Mouse (Mus musculus) midbrain, embryonic 11.5 days (tissue): ENCODE results near the gene Sez6. TPM values are rescaled to one million over a fixed set of nuclear protein-coding genes. Genes with fewer than 3 reads are reported as not detected.
A peak's percentile ranks its signal among the peaks of the same experiment; 100 is the strongest.

Experiments used
- ATAC-seq: fragments of 200-750 bp; cut with Nextera tagmentation; 2 replicates; pipeline ENCODE4 v1.8.0; 2017; ENCODE audit warnings: moderate TSS enrichment, moderate library complexity; ENCODE audit not compliant: low FRiP score
- DNase-seq: peaks from one replicate; pipeline ENCODE4 v3.0.0; 2015; ENCODE audit warnings: low spot score; ENCODE audit errors: missing footprints
- H3K27ac ChIP-seq: fragments of 300-500 bp; sonication (generic); 2 replicates; pipeline ENCODE4 v1.5.1; 2014; ENCODE audit warnings: low read depth, low read length
- H3K27me3 ChIP-seq: fragments of 300-500 bp; sonication (generic); 2 replicates; pipeline ENCODE4 v1.6.1; 2014; ENCODE audit warnings: mild to moderate bottlenecking, low read length, moderate library complexity, mixed read lengths; ENCODE audit not compliant: control insufficient read depth, insufficient read depth
- H3K36me3 ChIP-seq: fragments of 300-500 bp; sonication (generic); 2 replicates; pipeline ENCODE4 v1.6.1; 2014; ENCODE audit warnings: mild to moderate bottlenecking, low read length, moderate library complexity, mixed read lengths; ENCODE audit not compliant: control insufficient read depth, insufficient read depth
- H3K4me1 ChIP-seq: fragments of 300-500 bp; sonication (generic); 2 replicates; pipeline ENCODE4 v1.6.1; 2014; ENCODE audit warnings: low read length; ENCODE audit not compliant: control insufficient read depth, insufficient read depth
- H3K4me2 ChIP-seq: fragments of 300-500 bp; sonication (generic); 2 replicates; pipeline ENCODE4 v1.6.1; 2014; ENCODE audit warnings: mild to moderate bottlenecking, moderate library complexity
- H3K4me3 ChIP-seq: fragments of 300-500 bp; sonication (generic); 2 replicates; pipeline ENCODE4 v1.5.1; 2014; ENCODE audit warnings: low read depth, low read length
- H3K9ac ChIP-seq: fragments of 300-500 bp; sonication (generic); 2 replicates; pipeline ENCODE4 v1.6.1; 2014; ENCODE audit warnings: low read length
- H3K9me3 ChIP-seq: fragments of 300-500 bp; sonication (generic); 2 replicates; pipeline ENCODE4 v1.6.1; 2016; ENCODE audit warnings: low read length; ENCODE audit not compliant: control insufficient read depth
- WGBS: fragments of 180-500 bp; shearing (Covaris S2); extraction: QIAGEN DNeasy Blood & Tissue Kit; methylation state at CpG from one replicate; pipeline ENCODE4 v1.1.7; 2014; 5-methylcytosine and 5-hydroxymethylcytosine counted together
- polyA plus RNA-seq: library from polyadenylated mRNA; unstranded; fragments of >200 nt; fragmentation: Nextera tagmentation; extraction: Ambion mirVana; gene quantifications from 2 replicates; pipeline ENCODE4 v1.2.1, GENCODE M21; 2014

Sez6 gene
- polyA plus RNA-seq, 1 experiment from 2014 or later, result 8.6 TPM

GRCm38 (mm10) chr11:77978161-77978560, 47.6 kb downstream of the Sez6 start:
- no peaks in the 10 kb centered on the region for H3K27me3 ChIP-seq
- 0 out of 2 replicates have a peak, but pooled peaks cover 2% of the 10 kb centered on the region for H3K4me1 ChIP-seq
- no peak overlapping the region for H3K4me3 ChIP-seq
- no peaks in the 10 kb centered on the region for H3K36me3 ChIP-seq
- ATAC-seq, result no peak
- DNase-seq, result no peak
- no peak overlapping the region for H3K4me2 ChIP-seq
- WGBS, result 79% methylated on average over 6 of the region's 6 CpGs
- no peak overlapping the region for H3K27ac ChIP-seq
- no peaks in the 10 kb centered on the region for H3K9me3 ChIP-seq
- H3K9ac ChIP-seq, result no peak overlapping the region

- 0 out of 2 replicates have a peak, but pooled peaks cover 2% of the 10 kb centered on the region for H3K4me1 ChIP-seq
- no peak overlapping the region for H3K27ac ChIP-seq
- no peak overlapping the region for H3K4me3 ChIP-seq
- no peak overlapping the region for H3K9ac ChIP-seq
- no peak for DNase-seq
- 80% methylated on average over 8 of the region's 8 CpGs for whole genome bisulfite sequencing
- no peak overlapping the region for H3K4me2 ChIP-seq
- no peak for ATAC-seq
- H3K27me3 ChIP-seq, result no peaks in the 10 kb centered on the region
- H3K36me3 ChIP-seq, result no peaks in the 10 kb centered on the region
- no peaks in the 10 kb centered on the region for H3K9me3 ChIP-seq
Observed at GRCm38 (mm10) chr11:77979221-77979809, 48.7 kb downstream of the Sez6 start.

GRCm38 (mm10) chr11:77980281-77981204, 49.9 kb downstream of the Sez6 start:
- WGBS, result 36% methylated on average over 11 of the region's 11 CpGs
- Histone ChIP-seq H3K4me3 (no peak overlapping the region), H3K4me2 (no peak overlapping the region), H3K9ac (no peak overlapping the region), H3K27ac (no peak overlapping the region), H3K4me1 (peaks cover 7% of the 10 kb centered on the region), H3K27me3 (no peaks in the 10 kb centered on the region), H3K9me3 (no peaks in the 10 kb centered on the region), H3K36me3 (no peaks in the 10 kb centered on the region)
- peak; percentile 94 for DNase-seq
- ATAC-seq, result no peak

- Histone ChIP-seq H3K9ac (peak overlapping the region; percentile 56), H3K27ac (peak overlapping the region; percentile 87), H3K4me2 (peak overlapping the region; percentile 63), H3K27me3 (no peaks in the 10 kb centered on the region), H3K36me3 (no peaks in the 10 kb centered on the region), H3K4me1 (peaks cover 11% of the 10 kb centered on the region), H3K9me3 (no peaks in the 10 kb centered on the region), H3K4me3 (peak overlapping the region; percentile 85)
- DNase-seq (peak; percentile 98), ATAC-seq (peak; percentile 85)
- under 1% methylated on average over 29 of the region's 29 CpGs for WGBS
Observed at GRCm38 (mm10) chr11:77981609-77982440, 51.2 kb downstream of the Sez6 start.

- H3K4me2 ChIP-seq, result peak within 1 kb of the TSS; percentile 93
- H3K4me3 ChIP-seq, result peak within 1 kb of the TSS; percentile 85
- H3K27me3 ChIP-seq, result no peaks in the 10 kb centered on the region
- peaks cover 11% of the 10 kb centered on the region for H3K4me1 ChIP-seq
- no peaks in the 10 kb centered on the region for H3K9me3 ChIP-seq
- H3K36me3 ChIP-seq, result no peaks in the 10 kb centered on the region
- peak; percentile 85 for ATAC-seq
- peak; percentile 100 for DNase-seq
- peak within 1 kb of the TSS; percentile 87 for H3K27ac ChIP-seq
- peak within 1 kb of the TSS; percentile 95 for H3K9ac ChIP-seq
- WGBS, result under 1% methylated on average over 62 of the region's 62 CpGs
Observed at GRCm38 (mm10) chr11:77982441-77982905, 51.9 kb downstream of the Sez6 start, which contains the start of gene Phf12. TSS of gene Phf12 (plus strand) at chr11:77982754.

- H3K36me3 ChIP-seq, result no peaks in the 10 kb centered on the region
- WGBS, result 0% methylated on average over 32 of the region's 32 CpGs
- H3K27ac ChIP-seq, result peak overlapping the region; percentile 87
- H3K4me1 ChIP-seq, result peaks cover 11% of the 10 kb centered on the region
- H3K9me3 ChIP-seq, result no peaks in the 10 kb centered on the region
- peak overlapping the region; percentile 85 for H3K4me3 ChIP-seq
- ATAC-seq (no peak), DNase-seq (peak; percentile 95)
- H3K9ac ChIP-seq, result peak overlapping the region; percentile 95
- H3K27me3 ChIP-seq, result no peaks in the 10 kb centered on the region
- H3K4me2 ChIP-seq, result peak overlapping the region; percentile 93
Observed at GRCm38 (mm10) chr11:77983191-77983936, 52.8 kb downstream of the Sez6 start.

- H3K27ac ChIP-seq, result peak overlapping the region; percentile 87
- DNase-seq, result peak; percentile 98
- under 1% methylated on average over 53 of the region's 63 CpGs for WGBS
- H3K27me3 ChIP-seq, result no peaks in the 10 kb centered on the region
- H3K4me1 ChIP-seq, result peaks cover 11% of the 10 kb centered on the region
- peak; percentile 4; the same call in 1 of the 2 replicates for ATAC-seq
- H3K4me2 ChIP-seq, result peak overlapping the region; percentile 93
- no peaks in the 10 kb centered on the region for H3K9me3 ChIP-seq
- no peaks in the 10 kb centered on the region for H3K36me3 ChIP-seq
- peak overlapping the region; percentile 85 for H3K4me3 ChIP-seq
- H3K9ac ChIP-seq, result peak overlapping the region; percentile 95
Observed at GRCm38 (mm10) chr11:77983937-77984835, 53.6 kb downstream of the Sez6 start.
